Mouse (Mus musculus) frontal cortex, adult 2 months (tissue): ENCODE measurements around the gene Ints6. TPM values are rescaled to one million over a fixed set of nuclear protein-coding genes. Genes with fewer than 3 reads are reported as not detected.
A peak's percentile ranks its signal among the peaks of the same experiment; 100 is the strongest.

ENCODE experiments used
- DNase-seq, 2 experiments: peaks; one replicate each; pipeline ENCODE4 v3.0.0; 2022; ENCODE audit warnings: low spot score in 1 of 2; ENCODE audit errors: extremely low spot score in 1 of 2
- polyA plus RNA-seq: library from polyadenylated mRNA; depleted of rRNA; stranded (reverse); fragments of >200 nt; gene quantifications from 2 replicates; pipeline ENCODE4 v1.2.3, GENCODE M21; 2012; rRNA removed

Gene Ints6
- 15.4 and 24.3 TPM in 2 replicates for polyA plus RNA-seq

DNA sequence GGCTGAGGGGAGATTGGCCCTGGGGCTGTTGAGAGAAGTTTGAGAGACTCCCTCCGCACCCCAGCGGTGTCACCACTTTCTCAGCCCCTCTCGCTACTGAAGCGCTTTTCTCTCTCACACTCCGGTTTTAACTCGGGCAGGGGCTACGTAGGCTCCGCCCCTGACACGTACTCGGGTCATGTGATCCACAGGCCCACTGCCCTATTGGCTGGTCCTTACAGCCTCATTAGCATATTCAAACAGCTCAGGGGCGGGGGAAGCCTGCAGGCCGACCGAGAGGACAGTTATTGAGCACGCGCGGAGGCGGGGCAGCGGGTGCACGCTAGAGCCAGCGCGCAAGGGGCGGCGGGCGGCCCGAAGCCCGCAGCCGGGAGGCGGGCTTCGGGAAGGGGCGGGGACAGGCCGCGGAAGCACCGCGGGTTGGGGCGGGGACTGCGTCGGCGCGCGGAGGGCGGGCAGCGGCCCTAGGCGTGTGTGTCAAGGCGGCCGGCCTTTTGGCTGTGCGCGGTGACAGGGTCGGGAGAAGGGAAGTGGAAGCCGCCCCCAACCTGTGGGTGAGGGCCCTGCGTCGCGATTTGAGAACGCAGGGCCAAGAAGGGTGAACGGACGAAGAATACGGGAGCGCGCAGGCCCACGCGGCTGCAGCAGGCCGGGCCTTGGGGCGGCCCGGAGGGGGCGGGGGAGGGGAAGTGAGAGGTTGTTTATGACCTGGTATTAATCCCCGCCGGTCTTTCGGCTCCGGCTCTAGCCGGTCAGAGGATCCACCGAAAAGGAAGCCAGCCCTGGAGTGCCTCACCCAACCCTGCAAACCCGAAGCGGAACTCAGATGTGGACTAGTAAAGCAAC is at the start of gene Ints6:
TSS of gene Ints6 (minus strand) at position 134 of the 846 bp plus-strand sequence.
- DNase-seq, result peak; percentile 99 to 100

DNA sequence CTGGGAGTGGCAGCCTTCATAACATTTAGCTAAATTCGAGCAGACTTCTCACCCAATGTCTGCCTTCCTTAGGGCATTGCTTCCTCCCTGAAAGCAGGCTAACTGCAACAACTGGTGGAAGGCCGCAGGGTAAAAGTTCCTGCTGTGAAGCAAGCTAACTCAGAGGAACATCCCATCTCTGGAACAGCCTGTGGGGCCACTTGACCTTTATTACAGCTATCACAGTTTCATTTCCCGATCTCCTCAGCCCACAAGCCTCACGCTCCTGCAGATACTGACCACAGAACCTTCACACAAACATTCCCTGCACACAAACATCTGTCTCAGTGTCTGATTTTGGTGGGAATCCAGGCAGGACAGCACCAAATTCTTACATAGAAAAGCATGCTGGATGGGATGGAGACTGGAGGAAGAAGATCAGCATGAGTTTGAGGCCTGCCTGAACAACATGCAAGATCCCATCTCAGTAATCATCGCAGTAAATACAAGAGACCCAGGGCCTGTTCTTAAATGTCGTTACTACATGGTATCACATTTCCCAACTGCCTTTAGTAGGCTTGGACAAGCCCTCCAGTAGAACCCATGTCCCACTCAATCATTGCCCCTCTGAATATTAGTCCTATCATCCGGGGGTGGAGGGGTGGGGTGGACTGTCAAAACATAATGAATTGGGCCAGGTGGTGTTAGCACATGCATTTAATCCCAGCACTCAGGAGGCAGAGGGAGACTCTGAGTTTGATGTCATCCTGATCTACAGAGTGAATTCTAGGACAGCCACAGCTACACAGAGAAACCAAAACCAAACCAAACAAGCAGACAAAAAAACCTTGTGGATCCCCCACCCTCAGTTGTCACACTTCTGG is 47.9 kb upstream of the Ints6 start:
- no peak for DNase-seq

DNA sequence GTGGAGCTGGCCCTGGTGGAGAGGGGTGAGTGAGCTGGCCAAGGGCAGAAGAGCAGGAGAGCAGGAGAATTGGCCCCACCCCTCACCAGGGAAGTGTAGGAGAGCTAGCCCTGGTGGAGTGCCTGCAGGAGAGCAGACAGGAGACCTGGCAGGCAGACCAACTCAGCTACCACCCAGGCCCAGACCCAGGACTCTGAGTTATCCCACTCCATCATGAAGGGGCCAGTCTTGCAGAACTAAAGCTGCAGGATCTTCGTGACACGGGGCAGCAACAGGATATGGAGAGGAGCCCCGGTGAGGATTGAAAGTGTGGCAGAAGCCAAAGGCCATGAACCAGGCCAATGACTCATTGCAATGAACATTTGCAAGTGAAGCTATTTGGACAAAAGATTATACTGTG is 46.0 kb upstream of the Ints6 start:
- no peak for DNase-seq

DNA sequence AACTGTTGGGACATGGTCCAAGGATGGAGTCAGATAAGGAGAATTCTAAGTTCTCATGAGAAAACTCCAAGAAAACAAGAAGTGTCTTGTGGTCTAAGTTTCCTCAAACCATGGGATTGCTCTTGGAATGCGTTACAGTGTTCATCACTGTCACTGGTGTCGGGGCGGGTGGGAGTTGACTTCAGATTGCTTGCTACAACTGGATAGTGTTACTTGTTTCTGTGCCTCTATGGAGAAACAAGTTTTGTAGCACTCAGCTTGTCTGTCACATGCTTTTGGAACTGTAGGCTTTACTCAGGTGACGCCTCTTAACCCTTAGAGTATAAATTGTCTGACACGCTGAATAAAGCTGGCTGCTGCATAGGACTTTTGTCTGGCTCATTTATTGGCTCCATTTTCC is 42.2 kb upstream of the Ints6 start:
- DNase-seq, result no peak

DNA sequence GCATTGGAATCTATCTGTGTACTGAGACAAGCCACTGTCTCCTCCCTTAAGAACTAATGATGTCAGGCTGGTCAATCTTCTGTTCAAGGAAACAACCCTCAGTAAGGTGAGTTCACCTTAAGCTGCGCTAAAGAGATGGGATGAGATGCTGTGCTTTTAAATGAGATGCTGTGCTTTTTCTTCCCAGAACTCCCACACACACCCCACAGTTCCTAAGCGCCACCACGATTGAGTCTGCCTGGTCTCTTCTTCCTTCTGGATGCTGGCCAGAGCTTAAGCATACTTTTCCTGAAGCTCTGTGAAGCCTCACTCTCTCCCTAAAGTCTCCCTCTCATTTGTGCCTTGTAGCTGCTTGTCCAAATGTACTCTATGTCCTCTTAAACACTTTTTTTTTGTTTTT is 39.8 kb upstream of the Ints6 start:
- peak; percentile 23 to 70 for DNase-seq

DNA sequence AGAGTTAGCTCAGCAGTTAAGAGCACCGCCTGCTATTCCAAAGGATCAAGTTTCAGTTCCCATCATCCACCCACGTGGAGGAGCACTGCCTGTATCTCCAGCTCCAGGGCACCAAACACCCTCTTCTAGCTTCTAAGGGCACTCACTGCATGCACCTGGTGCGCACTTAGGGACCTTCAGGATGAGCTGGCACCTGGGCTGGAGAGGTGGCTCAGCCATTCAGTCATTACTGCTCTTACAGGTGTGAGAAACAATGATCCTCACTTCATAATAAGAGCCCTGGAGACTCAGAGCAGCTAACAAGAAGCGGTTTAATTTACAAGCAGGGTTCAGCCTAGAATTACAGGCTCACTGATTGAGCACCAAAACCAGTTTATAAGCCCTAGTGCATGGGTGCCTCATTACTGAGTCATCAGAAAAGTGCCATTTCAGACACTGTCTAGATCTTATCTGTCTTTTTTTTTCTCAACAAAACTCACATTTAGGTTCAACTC is 37.7 kb upstream of the Ints6 start:
- DNase-seq, result no peak

DNA sequence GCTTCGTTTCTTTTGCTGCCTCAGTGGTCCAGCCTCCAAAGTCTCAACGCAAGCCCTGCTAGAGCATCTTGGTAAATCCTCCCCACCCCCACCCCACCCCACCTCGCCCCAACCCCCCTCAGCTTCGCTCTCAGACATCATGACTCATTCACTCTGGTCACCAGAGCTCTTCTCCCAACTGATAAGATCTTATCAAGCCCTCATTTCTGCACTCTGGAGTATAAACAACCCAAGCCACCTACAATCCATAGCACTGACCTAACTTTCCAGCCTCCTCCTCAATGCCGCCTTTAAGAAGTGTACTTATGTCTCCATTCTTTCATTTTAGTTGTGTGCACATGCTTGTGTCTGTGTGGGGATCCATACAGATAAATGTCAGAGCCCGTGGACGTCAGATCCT is 34.8 kb upstream of the Ints6 start:
- DNase-seq, result no peak

DNA sequence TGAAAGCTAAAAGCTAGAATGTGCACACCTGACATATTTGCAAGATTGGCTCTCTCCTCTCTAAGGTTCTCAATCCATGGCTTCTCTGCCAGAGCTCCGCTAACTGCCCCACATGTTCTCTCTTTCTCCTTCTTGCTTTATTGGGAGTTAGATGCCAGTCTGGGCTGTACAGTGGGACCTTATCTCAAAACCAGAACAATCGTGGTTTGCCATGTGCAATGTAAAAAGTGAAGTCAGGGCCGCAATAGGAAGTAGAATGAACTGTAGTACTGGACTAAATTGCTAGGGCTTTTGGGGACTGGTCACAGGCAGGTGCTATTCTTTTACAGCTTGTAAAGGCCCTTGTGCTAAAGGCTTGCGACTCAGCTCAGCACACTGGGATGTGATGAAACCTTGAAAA is 28.3 kb upstream of the Ints6 start:
- no peak for DNase-seq

DNA sequence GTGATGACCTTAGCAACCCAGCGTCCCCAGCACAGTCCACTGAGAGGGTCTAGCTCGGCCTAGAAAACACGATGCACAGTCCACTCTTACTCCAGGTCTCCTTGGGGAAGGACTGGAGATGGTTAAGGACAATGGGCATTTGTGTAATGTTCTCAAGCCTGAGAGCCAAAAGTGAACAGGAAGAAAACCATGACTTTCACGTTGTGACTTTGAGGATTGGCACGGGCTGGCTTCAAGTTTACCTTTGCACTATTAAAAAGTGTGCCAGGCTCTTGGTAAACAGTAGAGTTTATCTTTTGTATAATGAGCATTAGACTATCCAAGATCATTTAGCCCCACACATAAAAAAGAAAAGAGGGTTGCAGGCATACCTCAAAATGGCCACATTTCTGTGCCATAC is 22.0 kb upstream of the Ints6 start:
- no peak for DNase-seq

DNA sequence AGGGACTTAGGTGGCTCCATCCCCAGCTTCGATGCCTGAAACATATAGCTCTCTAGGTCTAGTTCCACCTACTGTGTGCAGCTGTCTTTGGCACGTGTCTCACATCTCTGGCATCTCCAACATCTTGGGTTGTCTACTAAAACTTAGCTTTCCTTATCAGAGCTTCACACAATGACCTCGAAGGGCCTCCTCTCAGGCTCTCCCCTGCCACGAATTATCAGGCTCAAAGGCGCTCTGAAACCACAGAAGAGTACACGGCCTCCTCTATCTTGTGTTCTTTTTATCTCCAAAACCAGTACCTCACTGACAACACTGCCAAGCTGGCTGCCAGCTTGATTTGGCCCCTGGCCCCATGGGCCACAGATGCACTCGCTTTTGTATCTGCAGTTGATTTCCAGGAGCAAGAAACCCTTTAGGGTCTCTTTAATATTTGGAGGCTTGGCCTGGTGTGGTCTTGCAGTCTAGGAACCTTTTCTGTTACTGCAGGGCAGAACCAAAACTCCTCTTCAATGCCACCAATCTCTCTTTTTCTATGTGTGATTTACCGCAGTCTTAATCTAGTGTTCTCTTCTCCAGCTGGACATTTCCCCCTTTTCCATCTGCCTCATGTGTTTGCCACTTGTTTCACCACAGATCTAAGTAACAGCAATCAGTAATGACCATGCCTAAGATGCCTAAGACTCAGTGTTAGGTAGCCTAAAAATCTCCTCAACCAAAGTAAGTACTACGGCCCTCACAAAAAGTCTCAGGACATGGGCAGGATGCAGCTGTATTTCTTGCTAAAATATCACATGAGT is 19.7 kb upstream of the Ints6 start:
- DNase-seq, result no peak

DNA sequence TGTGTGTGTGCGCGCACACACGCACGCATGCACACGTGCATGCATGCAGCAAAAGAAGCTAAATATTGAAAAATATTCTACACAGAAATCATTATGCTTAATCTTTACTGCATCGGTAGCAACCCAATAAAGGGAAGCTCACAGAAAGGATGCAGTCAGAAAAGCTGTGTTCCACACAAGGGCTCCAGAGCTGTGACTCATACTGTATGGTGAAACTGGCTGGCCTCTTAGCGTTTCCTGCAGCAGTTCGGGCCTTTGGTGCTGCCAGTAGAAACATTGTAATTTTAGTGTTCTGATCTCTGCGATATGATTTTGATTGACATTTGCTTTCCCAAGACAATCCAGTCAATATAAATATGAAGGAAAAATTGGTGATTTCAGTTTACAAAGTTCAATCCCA is 17.1 kb upstream of the Ints6 start:
- DNase-seq, result no peak

DNA sequence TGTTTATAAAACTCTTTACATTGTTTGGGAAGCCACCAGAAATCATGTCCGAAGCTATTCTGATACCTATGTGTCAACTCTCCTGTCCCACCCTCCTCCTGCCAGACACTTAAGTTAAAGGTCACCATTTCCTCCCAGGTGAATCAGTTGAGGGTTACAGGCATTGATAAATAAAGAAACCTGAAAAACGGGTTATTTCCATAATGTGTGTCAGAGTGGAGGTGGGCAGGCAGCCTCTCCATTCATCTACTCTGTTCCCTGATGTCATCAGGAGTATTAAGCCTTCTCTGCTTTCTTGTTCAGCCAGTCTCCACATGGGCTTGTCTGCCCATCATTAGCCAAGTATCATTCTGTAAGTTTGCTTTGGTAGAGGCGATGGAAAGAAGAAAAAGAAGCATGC is 14.1 kb upstream of the Ints6 start:
- DNase-seq, result no peak

DNA sequence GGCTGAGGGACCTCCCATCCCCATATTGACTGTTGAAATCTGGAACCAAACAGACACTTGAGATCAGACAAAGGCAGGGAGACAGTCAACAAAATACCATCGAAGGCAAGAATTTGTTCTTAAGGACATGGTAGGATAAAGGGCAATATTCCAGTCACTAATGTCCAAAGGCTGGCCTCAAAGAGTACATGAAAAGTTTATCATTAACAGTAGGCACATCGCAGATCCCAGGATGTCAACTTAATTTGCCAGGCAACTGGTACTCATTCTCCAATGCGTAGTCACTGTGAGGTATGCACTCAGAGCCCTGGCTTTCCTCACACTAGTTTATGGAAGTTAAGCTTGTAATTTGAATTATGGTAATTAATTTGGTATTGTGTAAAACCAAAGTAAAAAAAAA is 13.3 kb upstream of the Ints6 start:
- no peak for DNase-seq

DNA sequence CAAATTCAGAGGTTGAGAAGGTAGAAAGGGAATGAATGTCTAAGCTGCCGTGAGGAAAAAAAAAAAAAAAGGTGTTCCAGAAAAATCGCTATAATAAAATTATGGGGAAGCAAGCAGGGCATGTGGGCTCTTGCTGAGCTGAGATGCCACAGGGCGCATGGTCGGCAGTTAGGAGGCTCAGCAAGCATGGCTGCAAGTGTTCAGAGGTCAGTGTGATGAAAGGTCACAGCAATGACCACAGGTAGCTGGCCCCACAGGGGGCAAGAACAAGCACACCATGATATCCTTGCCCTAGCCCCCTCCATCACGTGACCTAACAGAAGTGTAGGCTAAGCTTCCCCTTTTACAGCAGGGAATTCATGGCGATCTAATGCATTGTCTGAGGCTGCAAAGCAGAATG is 12.8 kb upstream of the Ints6 start:
- DNase-seq, result no peak

DNA sequence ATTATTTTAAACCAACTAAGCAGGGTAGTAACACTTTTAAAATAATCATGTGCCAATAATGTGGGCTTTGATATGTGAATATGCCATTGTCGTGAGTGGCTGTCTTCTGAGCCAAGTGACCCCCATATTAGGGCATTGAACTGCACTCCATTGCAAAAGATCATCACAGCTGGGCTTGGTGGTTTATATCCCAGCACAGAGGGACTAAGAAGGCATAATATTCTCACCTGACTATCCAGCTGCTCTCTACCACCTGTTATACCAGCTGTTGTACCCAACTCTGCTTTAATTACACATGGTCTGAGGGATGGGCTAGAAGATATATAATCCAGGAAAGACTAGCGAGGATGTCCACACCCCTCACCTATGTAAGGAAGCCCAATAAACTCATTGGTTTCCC is 4.4 kb upstream of the Ints6 start:
- DNase-seq, result no peak

DNA sequence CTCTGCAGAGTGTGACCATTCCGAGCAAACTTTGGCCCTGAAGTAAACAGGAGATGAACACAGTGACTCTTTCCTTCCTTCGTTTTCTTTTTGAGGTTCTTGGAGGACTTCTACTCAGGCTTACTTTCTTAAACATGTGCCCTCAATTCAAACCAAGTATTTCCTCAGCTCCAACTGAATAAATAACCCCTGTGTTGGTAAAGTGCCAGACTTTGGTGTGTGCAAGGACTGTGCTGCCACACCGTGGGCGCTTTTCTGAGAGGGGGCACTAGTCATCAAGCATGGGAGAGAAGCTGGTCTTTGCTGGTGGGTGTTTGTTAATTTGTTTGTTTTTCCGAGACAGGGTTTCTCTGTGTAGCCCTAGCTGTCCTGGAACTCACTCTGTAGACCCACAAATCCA is 3.4 kb upstream of the Ints6 start:
- DNase-seq, result no peak

DNA sequence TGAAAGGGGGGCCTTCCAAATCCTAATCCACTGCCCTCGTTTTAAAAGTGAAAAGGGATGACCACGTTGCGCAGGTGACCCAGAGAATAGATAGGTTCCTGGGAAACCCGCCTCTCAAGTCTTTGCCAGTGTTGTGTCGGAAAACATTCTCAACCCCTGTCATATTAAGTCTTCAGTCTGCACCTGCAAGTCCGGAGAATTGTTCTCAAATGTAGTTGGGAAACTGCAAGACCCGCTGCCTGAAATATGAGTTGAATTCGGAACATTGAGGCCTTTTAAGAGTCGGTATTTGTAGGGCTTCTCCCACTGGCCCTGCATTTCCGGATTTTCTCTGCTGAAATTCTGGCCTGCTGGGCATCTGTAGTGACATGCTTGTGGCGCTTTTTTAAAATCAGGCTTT is 974 bp upstream of the Ints6 start:
- DNase-seq, result peak; percentile 16 to 52

DNA sequence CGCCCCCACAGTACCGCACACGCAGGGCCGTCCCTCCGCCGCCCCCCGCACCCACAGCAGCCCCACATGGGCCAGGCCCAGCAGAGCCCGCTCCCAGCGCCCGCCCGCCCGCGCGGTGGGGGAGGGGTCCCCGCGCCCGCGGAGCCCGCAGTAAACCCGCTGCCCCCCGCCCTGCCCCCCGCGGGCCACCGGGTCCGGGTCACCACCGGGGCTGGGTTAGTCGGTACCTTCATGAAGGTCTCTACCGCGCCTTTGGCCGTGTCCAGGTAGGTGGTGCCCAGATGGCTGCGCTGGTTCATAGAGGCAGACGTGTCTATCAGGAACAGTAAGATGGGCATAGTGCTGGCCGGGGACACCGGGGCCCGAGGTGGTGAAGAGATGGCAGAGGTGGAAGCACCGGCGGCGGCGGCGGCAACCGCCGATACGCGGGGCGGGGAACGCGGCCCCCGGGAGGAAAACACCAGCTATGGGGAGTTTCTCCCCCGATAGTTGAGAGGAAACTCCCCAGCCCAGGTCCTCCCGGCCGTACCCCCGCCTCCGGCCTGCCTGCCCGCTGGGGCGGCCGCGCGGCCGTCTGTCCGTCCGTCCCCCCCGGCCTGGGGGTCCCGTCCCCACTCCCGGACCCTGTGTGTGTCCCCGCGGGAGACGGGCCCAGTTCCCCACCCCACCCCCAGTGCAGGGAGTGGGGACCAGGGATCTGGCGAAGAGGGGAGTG is 491 bp downstream of the Ints6 start:
- peak; percentile 51 to 62 for DNase-seq

DNA sequence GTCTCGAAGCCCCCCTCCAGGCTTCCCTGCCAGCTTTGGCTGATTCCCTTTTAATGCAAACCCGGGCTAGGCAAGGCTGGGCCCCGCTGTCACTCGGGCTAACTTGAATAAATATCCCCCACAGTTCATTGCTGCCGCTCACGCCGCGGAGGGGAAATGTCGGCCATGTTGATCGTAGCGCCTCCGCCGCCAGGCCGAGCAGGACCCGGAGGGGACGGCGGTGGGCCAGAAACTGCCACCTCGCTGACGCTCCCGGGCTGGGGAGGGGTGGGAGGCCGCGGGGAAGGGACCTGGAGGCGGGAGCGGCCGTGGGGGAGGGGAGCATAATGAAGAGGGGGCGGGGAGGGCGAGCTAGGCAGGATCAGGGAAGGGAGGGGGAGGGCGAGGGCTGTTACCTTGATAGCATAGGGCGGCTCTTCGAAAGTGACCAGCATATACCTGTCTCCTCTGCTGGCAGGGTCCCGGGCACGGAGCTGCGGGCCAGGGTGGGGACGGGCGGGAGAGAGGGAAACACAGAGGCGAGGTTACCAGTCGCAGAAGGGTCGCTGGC is 1.1 kb downstream of the Ints6 start:
- peak; percentile 20 to 66 for DNase-seq

DNA sequence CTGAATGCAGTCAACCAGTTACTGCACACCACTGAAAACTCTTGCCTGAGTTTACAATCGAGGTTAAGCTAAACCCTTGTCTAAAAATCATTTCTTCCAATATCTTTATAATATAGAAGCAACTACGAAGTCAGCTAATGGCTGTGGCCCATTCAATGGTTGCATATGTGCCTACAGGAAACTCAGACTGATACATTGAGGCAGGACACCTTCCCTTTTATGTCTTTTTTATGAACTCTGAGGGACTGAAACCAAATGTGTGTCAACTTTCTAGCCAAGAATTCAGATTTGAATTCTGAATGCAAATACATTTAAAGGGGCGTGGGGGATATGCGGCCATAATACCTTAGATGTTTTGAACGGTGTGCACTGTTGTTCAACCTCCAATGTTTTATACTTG is 2.3 kb downstream of the Ints6 start:
- no peak for DNase-seq
